Mouse (Mus musculus) heart, postnatal 0 days (tissue): ENCODE results near the gene Nfu1. TPM values are rescaled to one million over a fixed set of nuclear protein-coding genes. Genes with fewer than 3 reads are reported as not detected.

Experiments
- ATAC-seq: fragments of 200-750 bp; cut with Nextera tagmentation; 2 replicates; pipeline ENCODE4 v1.8.0; 2017; ENCODE audit warnings: low read depth, moderate number of reproducible peaks, moderate library complexity; ENCODE audit not compliant: insufficient read depth
- DNase-seq: peaks from one replicate; pipeline ENCODE4 v3.0.0-alpha.2; 2016; ENCODE audit warnings: low spot score
- H3K27ac ChIP-seq: fragments of 300-500 bp; sonication (generic); 2 replicates; pipeline ENCODE4 v1.5.1; 2014; ENCODE audit warnings: low read depth, mild to moderate bottlenecking
- H3K27me3 ChIP-seq: fragments of 300-500 bp; sonication (generic); 2 replicates; pipeline ENCODE4 v1.6.1; 2014; ENCODE audit warnings: low read length, mixed read lengths; ENCODE audit not compliant: control insufficient read depth, insufficient read depth
- H3K36me3 ChIP-seq: fragments of 300-500 bp; sonication (generic); replicated peaks from 2 replicates; pipeline ENCODE4 v1.6.1; 2014; ENCODE audit warnings: low read length, mixed read lengths; ENCODE audit not compliant: control insufficient read depth, insufficient read depth
- H3K4me1 ChIP-seq: fragments of 300-500 bp; sonication (generic); 2 replicates; pipeline ENCODE4 v1.6.1; 2014; ENCODE audit warnings: antibody characterized with exemption; ENCODE audit not compliant: control insufficient read depth, insufficient read depth
- H3K4me2 ChIP-seq: fragments of 300-500 bp; sonication (generic); 2 replicates; pipeline ENCODE4 v1.6.1; 2014; ENCODE audit warnings: low read depth, mild to moderate bottlenecking, low read length, moderate library complexity
- H3K4me3 ChIP-seq: fragments of 300-500 bp; sonication (generic); 2 replicates; pipeline ENCODE4 v1.5.1; 2014; ENCODE audit warnings: low read depth, low read length
- H3K9ac ChIP-seq: fragments of 300-500 bp; sonication (generic); replicated peaks from 2 replicates; pipeline ENCODE4 v1.6.1; 2014; ENCODE audit warnings: low read depth, low read length, mixed read lengths
- H3K9me3 ChIP-seq: fragments of 300-500 bp; sonication (generic); replicated peaks from 2 replicates; pipeline ENCODE4 v1.6.1; 2016; ENCODE audit warnings: low read length; ENCODE audit not compliant: control insufficient read depth
- CTCF ChIP-seq: IDR thresholded peaks from 2 replicates; pipeline ENCODE4 v1.5.1; 2016; ENCODE audit warnings: antibody characterized with exemption, control low read depth, low read depth
- EP300 ChIP-seq: IDR thresholded peaks from 2 replicates; pipeline ENCODE4 v1.6.1; 2016; ENCODE audit warnings: antibody characterized with exemption, low read depth
- WGBS: fragments of 180-500 bp; shearing (Covaris S2); extraction: QIAGEN DNeasy Blood & Tissue Kit; methylation state at CpG from one replicate; pipeline ENCODE4 v1.1.7; 2014; 5-methylcytosine and 5-hydroxymethylcytosine counted together
- polyA plus RNA-seq: library from polyadenylated mRNA; unstranded; fragments of >200 nt; fragmentation: Nextera tagmentation; extraction: Ambion mirVana; gene quantifications from 2 replicates; pipeline ENCODE4 v1.2.1, GENCODE M21; 2015
- total RNA-seq: library from RNA; depleted of rRNA; stranded (reverse); fragments of >200 nt; gene quantifications from 2 replicates; pipeline ENCODE4 v1.2.3, GENCODE M21; 2014; ENCODE audit warnings: low replicate concordance

Nfu1 gene
- total and polyA plus RNA-seq, 2 experiments from 2014 or later: 157 to 195 TPM

- DNase-seq (no peak), ATAC-seq (no peak)
- Histone ChIP-seq H3K27ac (no peak overlapping the region), H3K36me3 (peaks cover 70% of the 10 kb centered on the region), H3K9me3 (no peaks in the 10 kb centered on the region), H3K4me2 (no peak overlapping the region), H3K9ac (no peak overlapping the region), H3K4me3 (no peak overlapping the region), H3K4me1 (no peaks in the 10 kb centered on the region), H3K27me3 (no peaks in the 10 kb centered on the region)
- no peak for TF ChIP-seq CTCF
- TF ChIP-seq EP300: no peak
- 57% methylated on average over 6 of the region's 6 CpGs for WGBS
Measured at GRCm38 (mm10) chr6:86978909-86979265, 30.1 kb upstream of the Nfu1 start.

GRCm38 (mm10) chr6:86981206-86981605 is 27.8 kb upstream of the Nfu1 start:
- Histone ChIP-seq H3K4me2 (no peak overlapping the region), H3K9me3 (no peaks in the 10 kb centered on the region), H3K4me3 (no peak overlapping the region), H3K36me3 (peaks cover 77% of the 10 kb centered on the region), H3K9ac (no peak overlapping the region), H3K4me1 (no peaks in the 10 kb centered on the region), H3K27me3 (no peaks in the 10 kb centered on the region), H3K27ac (no peak overlapping the region)
- DNase-seq (no peak), ATAC-seq (no peak)
- WGBS: 65% methylated on average over 2 of the region's 2 CpGs
- no peak for TF ChIP-seq CTCF
- no peak for TF ChIP-seq EP300

DNA sequence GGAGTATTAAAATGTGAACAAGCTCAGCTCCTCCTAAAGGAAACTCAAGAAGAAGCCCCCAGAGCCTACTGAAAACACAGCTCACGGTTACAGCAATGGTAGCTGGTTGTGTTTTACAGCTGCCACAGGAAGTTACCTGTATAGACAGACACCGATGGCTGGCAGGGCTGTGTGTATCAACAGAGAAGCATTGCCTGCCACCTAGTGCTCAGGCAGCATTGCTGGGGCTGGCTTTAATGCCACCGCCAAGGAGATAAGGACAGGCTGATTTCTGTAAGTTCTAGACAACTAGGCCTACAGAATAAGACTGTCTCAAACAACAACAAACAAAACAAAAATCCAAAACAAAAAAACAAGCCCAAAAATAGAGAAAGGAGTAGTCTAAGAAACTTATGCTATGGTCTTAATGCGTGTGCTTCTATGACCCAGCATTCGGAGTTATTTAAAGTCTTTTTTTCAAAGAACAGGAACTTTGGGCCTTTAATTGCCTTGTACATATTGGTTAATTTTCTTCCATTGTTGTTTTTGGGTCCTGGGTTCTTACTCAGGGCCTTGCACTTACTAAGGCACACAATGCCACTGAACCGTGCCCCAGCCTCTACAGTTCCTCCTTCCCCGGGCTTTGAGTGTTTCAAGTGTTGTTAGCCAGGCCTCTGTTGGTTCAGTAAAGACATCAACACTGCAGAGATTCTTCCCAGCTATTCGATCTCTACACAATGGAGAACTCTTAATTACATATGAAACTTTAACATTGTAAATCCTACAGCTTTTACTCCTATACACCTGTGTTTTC is 23.5 kb upstream of the Nfu1 start:
- H3K27me3 ChIP-seq: no peaks in the 10 kb centered on the region
- H3K36me3 ChIP-seq: peaks cover 52% of the 10 kb centered on the region
- no peaks in the 10 kb centered on the region for H3K9me3 ChIP-seq
- H3K4me3 ChIP-seq: no peak overlapping the region
- no peak overlapping the region for H3K27ac ChIP-seq
- no peak for DNase-seq
- peaks cover 17% of the 10 kb centered on the region for H3K4me1 ChIP-seq
- TF ChIP-seq EP300: no peak
- no peak for TF ChIP-seq CTCF
- H3K4me2 ChIP-seq: no peak overlapping the region
- WGBS: 77% methylated on average over 8 of the region's 8 CpGs
- no peak overlapping the region for H3K9ac ChIP-seq
- no peak for ATAC-seq

- Histone ChIP-seq H3K27me3 (no peaks in the 10 kb centered on the region), H3K9me3 (no peaks in the 10 kb centered on the region), H3K9ac (peak overlapping the region; percentile 45; the same call in 1 of the 2 replicates), H3K4me3 (no peak overlapping the region), H3K4me2 (no peak overlapping the region), H3K4me1 (peaks cover 32% of the 10 kb centered on the region), H3K27ac (peak overlapping the region; percentile 81), H3K36me3 (peaks cover 16% of the 10 kb centered on the region; the same call in 1 of the 2 replicates)
- TF ChIP-seq EP300: no peak
- TF ChIP-seq CTCF: peak; percentile 49
- DNase-seq (peak; percentile 87), ATAC-seq (peak; percentile 91)
- 44% methylated on average over 6 of the region's 6 CpGs for WGBS
Measured at GRCm38 (mm10) chr6:86989576-86989975, 19.5 kb upstream of the Nfu1 start.

DNA sequence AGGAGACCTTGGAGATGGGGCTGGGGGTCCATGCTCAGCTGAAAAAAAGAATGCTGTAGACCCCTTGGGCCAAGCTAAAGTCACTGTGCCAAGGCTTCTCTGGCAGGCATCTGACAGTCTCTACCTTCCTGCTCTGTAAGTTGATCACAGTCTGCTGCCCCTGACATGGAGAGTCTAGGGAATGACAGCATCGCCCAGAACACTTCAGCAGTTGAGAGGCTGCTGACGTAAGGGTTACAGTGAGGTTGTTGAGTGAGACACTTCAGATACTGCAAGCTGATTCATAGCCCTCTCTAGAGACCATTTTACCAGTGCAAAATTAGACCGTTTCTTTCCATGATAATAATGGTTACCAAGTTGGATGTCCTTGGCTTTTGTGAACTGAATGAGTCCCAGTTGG is 18.0 kb upstream of the Nfu1 start:
- DNase-seq: peak; percentile 93
- TF ChIP-seq EP300 (no peak), CTCF (0 out of 2 replicates have a peak, but pooled peaks have one; percentile 3)
- Histone ChIP-seq H3K27me3 (no peaks in the 10 kb centered on the region), H3K36me3 (peaks cover 23% of the 10 kb centered on the region), H3K4me1 (peaks cover 41% of the 10 kb centered on the region), H3K4me2 (no peak overlapping the region), H3K27ac (peak overlapping the region; percentile 92), H3K9me3 (no peaks in the 10 kb centered on the region), H3K4me3 (no peak overlapping the region), H3K9ac (no peak overlapping the region)
- 31% methylated on average over 3 of the region's 3 CpGs for WGBS
- ATAC-seq: peak; percentile 91
